Mouse (Mus musculus) mouse trophoblast stem cell (cell line): ENCODE results near the gene Rxfp1.
"Not testable (repeated sequence)": the region's sequence is repeated elsewhere in the genome, so short reads cannot be mapped to it uniquely, and the experiment has no call there.

ENCODE experiments used
- in situ Hi-C, 2 experiments: fragments of 300-500 bp; cut with MseI, MboI; formaldehyde crosslinking; loops; 2 replicates in 1 of 2; 3 replicates in 1 of 2; pipeline ENCODE4 v1.15.1; 2025

The Rxfp1 gene

GRCm38 (mm10) chr3:79737780-79738179, at the start of gene Rxfp1:
Gene Rxfp1, minus strand, starts transcription at chr3:79737880.
- in situ Hi-C loops = no loop called here

GRCm38 (mm10) chr3:79784362-79784736, 46.7 kb upstream of the Rxfp1 start:
- in situ Hi-C loops = no loop called here

GRCm38 (mm10) chr3:79783630-79784361, 46.1 kb upstream of the Rxfp1 start:
- in situ Hi-C loops = no loop called here

GRCm38 (mm10) chr3:79772701-79773100, 35.0 kb upstream of the Rxfp1 start:
- in situ Hi-C loops = no loop called here

- in situ Hi-C loops = no loop called here
Measured at GRCm38 (mm10) chr3:79753736-79754135, 16.1 kb upstream of the Rxfp1 start.

- in situ Hi-C loops = no loop called here
Measured at GRCm38 (mm10) chr3:79746585-79746984, 8.9 kb upstream of the Rxfp1 start.

- in situ Hi-C loops = no loop called here
Measured at GRCm38 (mm10) chr3:79745101-79745500, 7.4 kb upstream of the Rxfp1 start.

GRCm38 (mm10) chr3:79744415-79744814, 6.7 kb upstream of the Rxfp1 start:
- in situ Hi-C loops = no loop called here

- in situ Hi-C loops = no loop called here
Measured at GRCm38 (mm10) chr3:79740351-79740750, 2.7 kb upstream of the Rxfp1 start.

- in situ Hi-C loops = no loop called here
Measured at GRCm38 (mm10) chr3:79738451-79738850, 771 bp upstream of the Rxfp1 start.

- in situ Hi-C loops = no loop called here
Measured at GRCm38 (mm10) chr3:79726506-79727075, 11.1 kb downstream of the Rxfp1 start.

GRCm38 (mm10) chr3:79720756-79721484, 16.8 kb downstream of the Rxfp1 start:
- in situ Hi-C loops = no loop called here

GRCm38 (mm10) chr3:79706436-79706835, 31.2 kb downstream of the Rxfp1 start:
- in situ Hi-C loops = no loop called here

- in situ Hi-C loops = no loop called here
Measured at GRCm38 (mm10) chr3:79703135-79703534, 34.5 kb downstream of the Rxfp1 start.

- in situ Hi-C loops = no loop called here
Measured at GRCm38 (mm10) chr3:79691957-79692356, 45.7 kb downstream of the Rxfp1 start.

GRCm38 (mm10) chr3:79690111-79690651, 47.5 kb downstream of the Rxfp1 start:
- in situ Hi-C loops = no loop called here

- in situ Hi-C loops = not testable (repeated sequence)
Measured at GRCm38 (mm10) chr3:79688101-79688500, 49.6 kb downstream of the Rxfp1 start.

- in situ Hi-C loops = no loop called here
Measured at GRCm38 (mm10) chr3:79683529-79683928, 54.2 kb downstream of the Rxfp1 start.

GRCm38 (mm10) chr3:79682351-79683132, 55.1 kb downstream of the Rxfp1 start:
- in situ Hi-C loops = no loop called here

GRCm38 (mm10) chr3:79676411-79676810, 61.3 kb downstream of the Rxfp1 start:
- in situ Hi-C loops = no loop called here

GRCm38 (mm10) chr3:79674641-79675040, 63.0 kb downstream of the Rxfp1 start:
- in situ Hi-C loops = loop anchor here in 1 of 2 experiments (5.0 kb wide), 1 partner anchor 138 kb away; no protein-coding TSS in a partner anchor
